Mouse (Mus musculus) lung, postnatal 4 days (tissue): Measurements from ENCODE around the gene Rbfox2.

Source experiments
- DNase-seq, 2 experiments: peaks; one replicate each; pipeline ENCODE4 v3.0.0; 2021

Rbfox2 gene

DNA sequence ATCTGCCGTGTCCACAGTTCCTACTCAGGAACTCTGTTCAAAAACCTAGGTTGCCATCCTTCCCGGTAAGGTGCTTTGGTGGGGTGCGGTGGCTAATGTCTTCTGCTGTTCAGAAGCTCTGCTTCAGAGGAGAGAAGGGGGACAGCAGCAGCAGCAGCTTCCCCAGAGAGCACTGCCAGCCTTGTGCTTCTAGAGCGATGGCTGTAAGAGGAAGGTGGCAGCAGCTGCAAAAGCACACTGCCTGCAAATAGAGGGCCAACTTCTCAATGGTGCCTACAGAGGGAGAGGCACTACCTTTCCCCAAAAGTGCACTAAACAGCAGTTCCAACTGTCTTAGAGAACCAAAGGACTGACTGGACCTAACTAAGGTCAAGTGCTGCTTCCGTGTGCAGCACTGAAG lies 168.5 kb downstream of the Rbfox2 start:
- no peak for DNase-seq

GRCm38 (mm10) chr15:77134483-77134882 lies 172.3 kb downstream of the Rbfox2 start:
- DNase-seq = no peak

- DNase-seq = no peak
These were observed 177.7 kb downstream of the Rbfox2 start for GRCm38 (mm10) chr15:77129154-77129553.

DNA sequence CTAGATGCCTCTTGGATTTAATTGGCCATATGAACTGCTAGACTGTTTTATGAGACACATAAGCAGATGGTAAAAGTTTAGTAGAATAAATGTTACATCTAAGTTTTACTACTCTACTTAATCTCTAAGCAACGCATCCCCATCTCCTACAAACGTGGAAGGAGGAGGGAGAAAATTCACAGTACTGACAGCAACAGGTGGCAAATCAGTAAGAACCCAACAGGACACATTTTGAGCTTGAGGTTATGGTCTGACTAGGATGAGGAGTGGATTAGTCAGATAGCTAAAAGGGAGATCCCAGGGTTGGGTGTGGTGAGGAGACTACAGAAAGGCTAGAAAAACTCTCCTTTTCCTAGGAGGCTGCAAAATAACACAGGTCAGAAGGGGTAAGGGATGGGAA lies 179.1 kb downstream of the Rbfox2 start:
- DNase-seq = no peak

DNA sequence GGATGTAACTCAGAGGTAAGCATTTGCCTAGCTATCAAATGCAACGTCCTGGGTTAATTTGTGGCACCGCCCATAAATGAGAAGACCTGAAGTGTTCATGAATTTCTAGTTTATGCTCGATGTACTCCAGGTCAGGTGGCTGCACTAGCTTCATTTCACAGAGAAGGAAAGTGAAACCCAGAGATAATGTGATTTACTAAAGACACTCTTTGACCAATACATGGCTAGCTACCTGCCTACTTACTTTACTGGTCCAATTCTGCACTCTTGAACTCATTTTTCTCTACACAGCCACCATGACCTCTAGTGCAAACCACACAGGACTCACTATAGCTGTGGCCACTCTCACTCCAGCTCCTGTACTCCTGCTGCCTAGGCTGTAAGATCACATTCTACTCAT lies 180.1 kb downstream of the Rbfox2 start:
- DNase-seq = no peak

- no peak for DNase-seq
These were observed 182.3 kb downstream of the Rbfox2 start for GRCm38 (mm10) chr15:77124372-77125117.

DNA sequence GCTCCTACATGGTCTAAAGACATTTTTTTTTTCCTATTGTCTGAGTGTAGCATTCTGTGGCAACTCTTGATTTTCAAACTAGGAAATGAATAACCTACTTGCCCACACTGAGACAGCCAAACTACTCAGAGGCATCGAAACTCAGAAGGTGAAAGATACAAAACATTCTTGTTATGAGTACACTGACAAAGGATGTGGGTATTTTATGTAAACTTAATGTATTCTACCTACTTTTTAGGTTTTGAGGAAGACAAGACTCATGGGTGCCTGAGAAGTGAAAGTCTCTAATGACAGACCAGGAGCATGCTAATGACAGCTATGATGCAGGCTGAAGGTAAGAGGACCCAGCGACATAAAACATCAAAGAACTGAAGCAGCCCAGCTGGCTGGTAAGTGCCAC lies 184.0 kb downstream of the Rbfox2 start:
- no peak for DNase-seq

DNA sequence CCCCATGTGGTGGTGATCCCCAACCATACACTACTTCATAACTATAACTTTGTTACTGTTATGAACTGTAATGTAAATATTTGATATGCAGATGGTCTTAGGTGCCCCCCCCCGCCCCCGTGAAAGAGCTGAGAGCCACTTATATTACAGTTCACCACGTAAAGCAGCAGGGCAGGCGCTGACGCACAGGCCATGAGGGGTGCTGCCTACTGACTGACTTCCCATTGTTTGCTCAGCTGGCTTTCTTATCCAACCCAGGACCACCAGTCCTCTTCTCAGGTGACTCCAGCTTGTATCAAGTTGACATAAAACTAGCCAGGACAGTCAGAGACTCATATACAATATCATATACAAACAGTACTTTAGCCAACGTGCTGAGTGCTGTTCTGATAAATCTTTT lies 184.6 kb downstream of the Rbfox2 start:
- DNase-seq = no peak

- DNase-seq = no peak
These were observed 187.1 kb downstream of the Rbfox2 start for GRCm38 (mm10) chr15:77119666-77120065.

- no peak for DNase-seq
These were observed 189.6 kb downstream of the Rbfox2 start for GRCm38 (mm10) chr15:77117209-77117608.

DNA sequence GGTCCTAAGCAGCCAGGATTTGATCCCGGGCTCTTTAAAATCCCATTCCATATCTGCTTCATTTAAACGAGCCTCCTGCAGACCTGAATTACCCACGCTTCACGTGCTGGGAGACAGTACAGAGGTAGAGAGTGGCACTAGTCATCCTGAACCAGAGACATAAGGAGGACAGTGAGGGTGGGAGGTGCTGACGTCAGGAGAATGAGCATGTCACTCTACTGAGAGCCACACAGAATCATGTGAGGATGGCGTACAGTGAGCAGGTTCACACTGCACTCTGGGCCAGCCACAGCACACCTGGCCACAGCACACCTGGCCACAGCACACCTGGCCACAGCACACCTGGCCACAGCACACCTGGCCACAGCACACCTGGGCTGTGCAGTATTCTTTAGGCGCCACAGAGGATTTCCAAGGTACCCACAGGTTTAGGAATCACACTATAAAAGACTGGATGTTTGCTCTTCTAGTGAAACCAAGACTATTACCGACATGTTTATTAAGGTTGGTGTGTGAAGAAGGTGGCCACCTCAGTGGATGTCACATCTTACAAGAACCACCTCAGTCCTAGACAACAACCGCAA lies 190.6 kb downstream of the Rbfox2 start:
- DNase-seq = no peak

GRCm38 (mm10) chr15:77115456-77115855 lies 191.3 kb downstream of the Rbfox2 start:
- no peak for DNase-seq

DNA sequence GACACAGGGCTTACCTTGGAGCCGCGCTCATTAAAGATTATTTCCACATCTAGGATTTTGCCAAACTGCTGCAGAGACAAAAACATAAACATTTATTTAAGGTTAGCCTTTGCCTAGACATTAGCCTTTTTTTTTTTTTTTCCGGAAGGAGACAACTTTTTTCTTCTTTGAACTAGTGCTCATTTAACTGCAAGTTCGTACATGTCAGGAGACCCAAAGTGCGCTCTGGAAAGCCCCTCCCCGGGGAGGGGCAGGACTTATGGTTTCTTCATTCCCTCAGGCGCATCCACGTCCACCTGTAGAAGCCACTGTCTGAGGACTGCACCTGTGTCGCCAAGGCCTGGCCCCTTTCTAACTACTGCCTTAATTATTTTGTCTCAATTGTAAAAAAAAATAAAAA lies 193.2 kb downstream of the Rbfox2 start:
- DNase-seq = no peak

- no peak for DNase-seq
These were observed 194.4 kb downstream of the Rbfox2 start for GRCm38 (mm10) chr15:77112378-77112777.

DNA sequence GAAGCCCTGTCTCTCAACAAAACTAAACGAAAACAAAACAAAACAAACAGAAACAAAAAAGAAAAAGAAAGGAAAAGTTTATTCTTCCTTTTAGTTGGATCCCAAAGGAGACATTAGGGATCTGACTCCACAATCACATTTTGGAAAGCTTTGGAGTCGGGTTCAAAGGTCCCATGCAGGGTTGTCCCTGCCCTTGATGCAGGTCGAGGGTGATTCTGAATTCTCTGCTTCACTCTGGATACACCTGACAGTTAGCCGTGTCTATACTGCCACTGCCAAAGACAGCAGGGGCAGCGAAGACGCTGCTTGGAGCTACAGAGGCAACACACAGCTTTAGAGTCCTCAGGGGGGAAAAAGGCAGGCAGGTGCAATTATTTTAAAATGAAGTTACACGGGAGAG lies 194.9 kb downstream of the Rbfox2 start:
- no peak for DNase-seq

DNA sequence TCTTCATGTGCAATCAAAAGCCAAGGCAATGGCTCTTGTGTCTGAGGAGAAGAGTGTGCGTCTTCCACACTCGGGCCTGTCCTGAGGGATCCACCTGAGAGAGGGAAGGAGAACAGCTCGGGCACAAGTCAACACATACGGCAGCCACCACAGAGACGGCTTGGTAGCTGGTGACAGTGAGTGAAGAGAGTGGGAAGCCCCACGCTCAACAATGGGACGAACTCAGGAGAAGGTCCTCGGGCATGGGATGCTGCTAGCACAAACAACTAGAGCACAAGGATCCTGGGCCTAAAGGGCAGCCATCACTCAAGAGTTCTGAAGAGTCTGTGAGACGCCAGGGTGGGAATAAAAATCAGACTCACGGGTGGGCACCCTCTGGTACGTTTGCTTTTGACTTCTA lies 196.4 kb downstream of the Rbfox2 start:
- DNase-seq = no peak

- no peak for DNase-seq
These were observed 199.5 kb downstream of the Rbfox2 start for GRCm38 (mm10) chr15:77107169-77107908.

DNA sequence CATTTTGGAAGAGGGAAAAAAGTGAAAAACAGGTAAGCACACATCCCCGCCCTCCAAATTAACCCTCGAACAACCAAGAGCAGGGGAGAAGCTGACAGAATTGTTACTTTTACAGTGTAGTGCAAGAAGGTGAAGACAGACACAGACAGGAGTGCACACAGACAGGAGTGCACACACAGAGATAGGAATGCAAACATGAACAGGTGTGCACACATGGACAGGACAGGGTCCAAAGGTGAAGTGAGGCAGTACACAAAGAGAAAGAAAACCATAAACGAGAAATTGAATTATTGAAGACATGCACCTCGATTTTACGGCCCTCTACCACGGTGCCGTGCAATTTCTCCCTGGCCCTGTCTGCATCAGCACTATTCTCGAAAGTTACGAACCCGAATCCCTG lies 201.5 kb downstream of the Rbfox2 start:
- DNase-seq = no peak

- DNase-seq = no peak
These were observed 202.2 kb downstream of the Rbfox2 start for GRCm38 (mm10) chr15:77104349-77105158.

- no peak for DNase-seq
These were observed 204.1 kb downstream of the Rbfox2 start for GRCm38 (mm10) chr15:77102685-77103084.

- DNase-seq = no peak
These were observed 207.0 kb downstream of the Rbfox2 start for GRCm38 (mm10) chr15:77099756-77100155.

- no peak for DNase-seq
These were observed 209.4 kb downstream of the Rbfox2 start for GRCm38 (mm10) chr15:77097358-77097757.

- no peak for DNase-seq
These were observed 211.6 kb downstream of the Rbfox2 start for GRCm38 (mm10) chr15:77095216-77095615.
